Mouse (Mus musculus) right cerebral cortex, postnatal 14 days (tissue): ENCODE data around the gene Txndc16.

Experiments used
- DNase-seq: peaks from one replicate; pipeline ENCODE4 v3.0.0; 2022

Gene Txndc16

GRCm38 (mm10) chr14:45220090-45220956, at the start of gene Txndc16:
Txndc16 (minus strand) TSS chr14:45220328.
- DNase-seq = peak; percentile 89

DNA sequence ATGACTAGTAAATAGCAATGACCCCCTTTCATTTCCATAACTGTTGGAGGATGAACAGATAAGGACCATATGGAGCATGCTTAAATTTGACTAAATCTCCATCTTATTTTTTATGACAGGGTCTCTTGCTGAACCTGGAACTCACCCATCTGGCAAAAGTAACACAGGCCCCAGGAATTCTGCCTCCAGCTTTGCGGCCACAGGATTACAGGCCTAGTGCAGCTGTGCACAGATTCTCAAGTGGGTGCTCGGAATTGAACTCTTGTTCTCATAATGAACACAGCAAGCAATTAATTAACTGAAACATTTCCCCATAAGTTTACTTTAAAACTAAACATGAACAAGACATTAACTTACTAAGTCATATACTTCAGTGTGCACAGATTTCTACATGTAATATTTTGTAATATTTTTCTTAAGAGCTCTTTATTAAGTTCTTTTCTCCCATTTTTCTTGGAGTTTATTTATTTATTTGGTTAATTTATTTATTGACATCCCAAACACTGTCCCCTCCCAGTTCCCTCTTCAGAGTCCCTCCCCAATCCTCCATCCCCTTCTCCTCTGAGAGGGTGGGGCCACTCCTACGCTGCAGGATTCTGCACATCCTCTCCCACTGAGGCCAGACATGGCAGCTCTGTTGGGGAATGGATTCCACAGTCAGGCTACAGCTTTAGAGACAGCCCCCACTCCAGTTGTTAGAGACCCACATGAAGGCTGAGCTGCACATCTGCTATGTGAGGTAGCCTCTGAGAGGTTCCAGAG, 43.9 kb upstream of the Txndc16 start:
- DNase-seq = no peak

DNA sequence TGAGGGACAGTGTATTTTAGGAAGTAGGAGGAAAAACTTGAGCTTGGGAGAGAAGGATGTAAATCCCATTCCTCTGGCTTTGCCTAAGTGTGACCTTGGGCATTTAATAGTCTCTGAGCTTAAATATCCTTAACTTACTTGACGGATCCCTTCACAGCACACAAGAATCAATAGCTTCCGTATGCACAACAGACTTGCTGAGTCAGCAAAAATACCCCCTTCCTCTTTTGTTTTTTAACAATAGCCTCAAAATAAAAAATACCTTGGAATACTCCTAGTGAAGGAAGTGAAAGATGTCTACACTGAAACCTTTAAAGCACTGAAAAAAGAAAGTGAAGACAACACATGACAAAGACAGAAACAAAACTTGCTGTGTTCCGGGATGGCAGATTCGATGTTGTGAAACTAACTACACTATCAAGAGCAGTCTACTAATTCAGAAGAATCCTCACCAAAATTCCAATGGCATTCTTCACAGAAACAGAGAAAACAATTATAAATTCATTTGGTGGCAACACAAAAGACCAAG, 31.5 kb upstream of the Txndc16 start:
- DNase-seq = no peak

DNA sequence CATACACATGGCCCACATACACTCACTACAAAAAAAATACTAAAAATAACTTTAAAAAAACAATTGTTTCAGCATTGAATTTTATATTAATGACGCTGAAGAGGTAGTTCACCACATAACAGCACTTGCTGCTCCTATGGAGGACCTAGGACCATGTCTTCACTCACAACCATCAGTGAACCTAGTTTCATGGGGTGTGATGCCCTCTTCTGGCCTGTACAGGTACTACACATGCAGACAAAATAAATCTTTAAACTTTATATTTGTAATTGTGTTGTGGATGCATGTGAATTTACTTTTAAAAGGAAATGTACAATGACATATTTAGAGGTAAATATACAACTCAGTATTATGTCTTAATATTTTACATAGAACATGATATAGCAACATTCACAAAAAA, 21.5 kb upstream of the Txndc16 start:
- no peak for DNase-seq

DNA sequence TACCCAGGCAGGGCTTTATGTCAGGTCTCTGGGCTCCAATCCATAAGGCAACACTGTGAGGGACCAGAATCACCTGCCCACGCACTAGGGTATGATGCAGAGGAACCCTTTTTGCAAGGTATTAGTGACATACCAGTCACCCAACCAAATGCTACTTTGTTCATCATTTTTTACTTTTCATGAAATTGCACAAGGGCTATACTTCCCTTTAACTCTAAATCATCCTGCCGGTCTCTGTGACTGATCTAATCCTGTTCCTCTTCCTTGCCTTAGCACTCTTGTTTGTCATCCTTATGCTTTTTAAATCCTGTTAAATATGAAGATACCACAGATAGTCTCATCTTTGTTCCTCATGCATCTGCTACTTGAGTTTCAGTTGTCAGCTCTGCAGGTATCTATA, 18.9 kb upstream of the Txndc16 start:
- DNase-seq = no peak

- DNase-seq = no peak
Measured at GRCm38 (mm10) chr14:45220957-45221630, 966 bp upstream of the Txndc16 start.

DNA sequence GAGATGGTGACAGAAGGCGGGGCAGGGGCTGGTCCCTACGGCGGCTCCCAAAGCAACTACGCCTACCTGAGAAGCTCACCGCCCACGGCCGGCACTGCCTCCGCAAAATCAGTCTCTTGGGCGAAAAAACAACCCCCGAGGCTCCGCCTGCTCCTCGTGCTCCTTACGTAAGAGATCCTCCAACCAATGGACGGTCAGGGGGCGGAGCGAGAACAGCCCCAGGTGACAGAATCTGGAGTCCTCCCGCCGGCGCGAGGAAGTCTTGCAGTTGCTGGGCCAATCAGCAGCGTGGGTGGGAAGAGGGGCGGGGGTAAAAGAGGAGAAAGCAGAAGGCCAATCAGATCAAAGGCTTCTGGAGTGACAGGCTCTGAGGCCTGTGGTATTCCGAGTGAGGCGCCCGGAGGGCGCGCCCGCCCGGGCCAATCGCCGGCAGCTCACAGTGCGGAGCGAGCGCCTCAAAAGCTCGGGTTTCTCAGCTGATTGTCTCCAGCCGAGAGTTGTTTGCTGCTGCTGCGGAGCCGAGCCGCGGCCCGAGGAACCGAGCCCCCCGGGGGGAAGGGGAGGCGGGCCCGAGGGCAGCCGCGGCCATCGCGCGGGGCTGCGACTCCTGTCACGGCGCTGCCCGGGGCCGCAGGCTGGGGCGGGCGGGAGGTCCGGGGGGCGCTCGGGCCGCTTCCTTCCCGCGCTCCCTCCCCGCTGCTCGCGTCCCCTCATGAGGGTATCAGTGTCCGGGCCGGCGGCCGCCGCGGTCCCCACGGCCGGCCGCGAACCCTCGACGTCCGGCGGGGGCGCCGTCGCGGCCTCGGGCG, 643 bp downstream of the Txndc16 start, which contains the start of gene Gpr137c:
Gene Gpr137c (plus strand): TSS at position 437 of the 809 bp plus-strand sequence.
- peak; percentile 98 for DNase-seq

GRCm38 (mm10) chr14:45217693-45218092, 2.4 kb downstream of the Txndc16 start:
- DNase-seq = no peak

DNA sequence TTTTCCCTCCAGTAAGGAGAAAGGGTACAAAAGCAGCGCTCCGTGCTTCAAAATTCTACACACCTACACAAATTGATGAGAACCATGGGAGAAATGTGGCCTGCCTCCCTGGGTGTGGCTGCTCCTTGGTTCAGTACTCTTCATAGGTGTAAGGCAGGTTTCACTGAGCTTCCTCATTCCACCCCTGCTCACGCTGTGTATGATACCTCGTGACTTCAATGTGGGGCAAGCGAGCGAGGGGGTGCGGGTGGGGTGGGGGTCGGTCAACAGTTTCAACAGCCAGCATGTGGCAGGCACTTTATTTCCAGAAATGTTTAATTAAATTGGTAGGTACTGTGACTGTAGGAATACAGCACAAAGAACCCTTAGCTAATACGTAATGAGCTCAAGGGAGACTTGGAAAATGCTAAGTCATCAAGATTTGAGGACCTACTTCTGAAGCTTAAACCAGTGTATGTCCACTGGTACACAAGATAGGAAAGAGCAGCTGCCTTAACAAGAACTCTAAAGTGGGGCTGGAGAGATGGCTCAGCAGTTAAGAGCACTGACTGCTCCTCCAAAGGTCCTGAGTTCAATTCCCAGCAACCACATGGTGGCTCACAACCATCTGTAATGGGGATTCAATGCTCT, 3.3 kb downstream of the Txndc16 start:
- no peak for DNase-seq

DNA sequence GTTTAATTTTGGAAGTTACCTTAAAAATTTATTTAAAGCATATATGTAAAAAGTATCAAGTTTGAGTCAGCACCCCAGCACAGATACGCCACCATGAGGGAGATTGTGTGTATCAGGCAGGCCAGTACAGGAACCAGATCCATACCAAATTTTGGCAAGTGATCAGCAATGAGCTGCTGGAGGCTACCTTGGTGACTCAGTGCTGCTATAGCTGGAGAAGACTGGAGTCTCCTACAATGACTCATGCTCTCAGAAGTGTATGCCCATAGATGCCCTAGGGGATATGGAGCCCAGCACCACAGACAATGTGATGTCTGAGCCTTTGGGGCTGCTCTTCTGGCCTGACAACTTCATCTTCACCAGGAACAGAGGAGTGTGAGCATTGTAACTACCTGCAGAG, 8.7 kb downstream of the Txndc16 start:
- DNase-seq = no peak

DNA sequence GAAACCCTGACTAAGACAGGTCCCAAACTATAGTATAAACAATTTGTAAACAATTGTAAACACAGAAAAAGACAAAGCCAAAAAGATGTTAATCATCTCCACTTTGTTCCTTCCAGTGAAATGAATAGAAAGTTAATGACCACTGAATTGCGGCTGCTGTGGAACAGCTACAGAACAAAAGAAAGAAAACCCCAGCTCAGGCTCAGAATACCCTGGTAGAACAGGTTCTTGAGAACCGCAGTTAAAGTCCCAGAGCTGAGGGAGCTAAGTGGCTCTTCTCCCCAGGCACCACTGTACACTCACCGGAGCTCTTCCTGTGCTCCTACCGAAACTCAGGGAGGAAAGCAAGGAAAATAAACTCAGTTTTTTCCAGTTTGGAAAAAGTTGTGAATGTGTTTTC, 9.4 kb downstream of the Txndc16 start:
- no peak for DNase-seq

GRCm38 (mm10) chr14:45200607-45201006, 19.5 kb downstream of the Txndc16 start:
- DNase-seq = no peak

DNA sequence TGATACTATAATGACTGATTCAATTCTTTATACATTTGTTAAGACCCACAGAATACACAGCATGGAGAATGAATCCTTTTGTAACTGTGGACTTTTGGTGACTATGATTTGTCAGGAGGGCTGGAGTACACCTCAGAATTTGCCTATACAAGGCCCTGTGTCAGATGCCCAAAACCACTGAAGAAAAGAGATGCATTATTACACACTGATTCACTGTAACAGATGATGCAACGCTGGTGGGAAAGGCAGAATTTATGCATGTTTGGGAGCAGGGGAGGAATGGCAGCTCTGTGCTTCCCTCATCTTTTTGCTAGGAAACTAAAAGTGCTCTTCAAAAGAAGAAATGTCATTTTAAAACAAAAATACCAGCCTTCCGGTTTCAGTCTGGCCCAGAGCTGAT, 29.1 kb downstream of the Txndc16 start:
- no peak for DNase-seq

DNA sequence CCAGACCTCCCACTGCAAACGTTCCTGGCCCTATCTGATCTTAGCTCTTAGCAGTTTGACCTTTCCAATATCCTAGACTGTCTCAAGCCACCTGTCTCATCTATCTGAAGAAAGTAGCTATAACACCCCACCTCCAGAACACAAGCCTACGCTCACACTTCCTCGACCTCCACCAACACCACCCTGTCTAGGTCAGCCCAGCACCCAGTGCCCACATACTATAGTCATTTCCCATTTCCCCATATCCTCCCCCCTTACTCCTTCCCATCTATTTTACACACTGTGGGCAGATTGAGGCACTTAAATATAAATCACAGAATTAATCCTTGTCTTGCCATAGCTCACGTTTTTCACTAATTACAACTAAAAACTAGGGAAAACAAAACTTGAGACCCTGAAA, 38.5 kb downstream of the Txndc16 start:
- no peak for DNase-seq

DNA sequence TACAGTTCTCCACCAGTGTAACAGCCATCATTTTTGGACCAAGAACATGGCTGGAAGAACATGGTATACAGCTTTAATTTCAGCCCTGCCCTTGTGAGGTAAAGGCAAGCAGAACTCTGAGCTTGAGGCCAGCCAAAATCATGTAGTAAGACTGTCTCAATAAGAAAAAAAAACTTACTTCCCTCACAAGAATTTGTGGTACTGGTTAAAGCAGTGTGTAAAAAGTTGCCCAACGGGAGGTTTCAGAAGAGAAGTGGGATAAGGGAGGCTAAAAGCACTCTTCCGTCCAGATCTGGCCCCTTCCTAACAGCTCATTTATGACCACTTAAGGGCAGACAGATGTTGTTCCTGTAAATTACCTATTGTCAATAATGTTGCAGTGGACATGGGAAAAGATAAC, 40.5 kb downstream of the Txndc16 start:
- DNase-seq = no peak

- DNase-seq = no peak
Measured at GRCm38 (mm10) chr14:45179186-45179585, 40.9 kb downstream of the Txndc16 start.

DNA sequence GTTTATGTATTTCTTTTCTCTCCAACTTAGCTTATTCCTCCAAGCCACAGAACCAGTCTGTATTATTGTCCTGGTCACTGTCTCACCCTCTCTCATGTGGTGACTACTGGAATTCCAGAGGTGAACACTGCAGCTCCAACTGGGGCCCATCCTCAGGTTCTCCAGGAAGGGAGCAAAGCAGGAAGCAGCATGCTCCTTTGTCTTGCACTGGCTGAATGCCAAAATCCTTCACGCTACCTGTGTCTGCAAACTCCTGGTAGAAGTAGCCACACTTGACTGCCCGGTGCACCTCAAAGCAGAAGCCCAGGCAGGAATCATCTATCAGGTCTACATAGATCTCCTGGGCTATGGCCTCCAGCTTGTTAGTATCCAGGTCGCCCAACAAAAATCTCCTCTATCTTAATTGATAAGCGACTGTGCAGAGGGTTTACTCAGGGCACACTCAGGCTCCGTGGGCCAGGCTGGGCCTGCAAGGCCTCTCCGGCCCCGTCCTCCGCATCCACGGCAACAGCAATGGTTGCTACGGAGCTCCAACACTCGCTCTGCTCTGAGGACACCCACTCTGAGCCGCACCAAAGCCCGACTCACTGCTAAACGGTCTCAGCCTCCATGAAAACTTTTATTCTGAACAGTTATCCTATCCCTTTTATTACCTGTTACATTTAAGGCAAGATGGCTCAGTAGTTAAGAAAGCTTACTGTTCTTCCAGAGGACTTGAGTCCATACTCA, 45.0 kb downstream of the Txndc16 start:
- peak; percentile 11 for DNase-seq

GRCm38 (mm10) chr14:45172260-45172659, 47.9 kb downstream of the Txndc16 start:
- no peak for DNase-seq

- DNase-seq = no peak
Measured at GRCm38 (mm10) chr14:45167366-45167765, 52.8 kb downstream of the Txndc16 start.

DNA sequence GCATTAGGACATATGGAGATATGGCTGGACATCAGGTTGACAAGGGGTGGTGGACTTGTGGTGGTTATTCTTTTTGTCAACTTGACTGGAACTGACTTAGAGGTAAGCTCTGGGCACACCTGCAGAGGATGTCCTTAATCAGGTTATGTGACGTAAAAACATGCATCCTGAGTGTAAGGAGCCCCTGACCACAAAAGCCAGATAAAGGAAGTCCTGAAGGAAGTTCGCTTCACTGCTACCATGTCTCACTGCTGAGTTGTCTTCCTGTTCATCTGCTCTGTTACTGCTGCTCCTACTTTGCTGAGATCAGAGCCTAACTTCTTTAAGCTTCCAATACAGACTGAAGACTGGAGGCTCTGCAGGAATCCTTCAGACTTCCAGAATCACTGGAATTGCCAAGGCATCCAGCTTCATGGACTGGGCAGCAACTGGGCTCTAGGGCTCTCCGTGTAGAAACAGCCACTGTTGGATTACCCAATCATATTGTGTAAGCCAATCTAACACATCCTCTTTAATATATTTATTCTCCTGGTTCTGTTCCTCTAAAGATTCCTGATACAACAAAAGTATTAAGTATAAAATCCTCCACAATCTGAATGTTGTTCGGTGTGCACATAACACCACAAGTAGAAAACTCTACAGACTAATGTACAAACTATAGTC, 64.5 kb downstream of the Txndc16 start:
- no peak for DNase-seq

- no peak for DNase-seq
Measured at GRCm38 (mm10) chr14:45153258-45153657, 66.9 kb downstream of the Txndc16 start.
